Mouse (Mus musculus) bone marrow, adult 2 months (tissue): ENCODE data around the gene E130114P18Rik.

Experiments
- CTCF ChIP-seq: fragments of 200-500 bp; IDR thresholded peaks from 2 replicates; pipeline ENCODE4 v1.5.1; 2011; ENCODE audit warnings: low read length, control low read depth; ENCODE audit not compliant: control insufficient read depth, insufficient read depth
- POLR2A ChIP-seq: fragments of 200-500 bp; IDR thresholded peaks from 2 replicates; pipeline ENCODE4 v1.6.1; 2011; ENCODE audit warnings: low read depth, mild to moderate bottlenecking, control low read depth, low read length, borderline replicate concordance; ENCODE audit not compliant: control insufficient read depth

DNA sequence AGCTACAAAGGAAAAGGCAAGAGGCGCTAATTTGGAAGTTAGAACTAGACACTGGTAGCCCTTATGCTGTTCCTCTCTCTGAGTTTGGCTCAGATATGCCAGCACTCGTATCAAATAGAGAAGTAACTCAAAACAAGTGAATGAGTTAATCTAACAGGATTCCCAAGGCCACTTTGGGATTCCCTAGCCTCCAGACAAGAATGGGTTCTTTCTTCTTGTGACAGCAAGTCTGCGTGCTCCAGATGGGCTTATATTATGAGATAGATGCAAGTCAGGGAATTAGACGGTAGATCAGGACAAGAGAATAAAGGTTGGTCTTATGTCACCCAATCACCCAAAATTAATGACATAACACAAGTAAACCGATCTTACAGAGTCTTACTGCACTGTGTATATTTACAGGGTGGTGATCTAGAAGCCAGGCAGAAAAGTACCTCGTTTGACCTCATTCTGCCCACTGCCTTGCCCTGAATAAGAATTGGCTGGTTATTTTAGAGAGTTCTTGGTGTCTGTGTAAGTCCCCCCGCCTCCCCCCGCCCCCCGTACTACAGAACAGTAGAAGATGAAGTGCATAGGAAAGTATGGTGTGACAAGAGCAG, 190.4 kb downstream of the E130114P18Rik start:
- TF ChIP-seq CTCF (no peak), POLR2A (no peak)
